Mouse (Mus musculus): ENCODE results near the gene Defb29.

The Defb29 gene

DNA sequence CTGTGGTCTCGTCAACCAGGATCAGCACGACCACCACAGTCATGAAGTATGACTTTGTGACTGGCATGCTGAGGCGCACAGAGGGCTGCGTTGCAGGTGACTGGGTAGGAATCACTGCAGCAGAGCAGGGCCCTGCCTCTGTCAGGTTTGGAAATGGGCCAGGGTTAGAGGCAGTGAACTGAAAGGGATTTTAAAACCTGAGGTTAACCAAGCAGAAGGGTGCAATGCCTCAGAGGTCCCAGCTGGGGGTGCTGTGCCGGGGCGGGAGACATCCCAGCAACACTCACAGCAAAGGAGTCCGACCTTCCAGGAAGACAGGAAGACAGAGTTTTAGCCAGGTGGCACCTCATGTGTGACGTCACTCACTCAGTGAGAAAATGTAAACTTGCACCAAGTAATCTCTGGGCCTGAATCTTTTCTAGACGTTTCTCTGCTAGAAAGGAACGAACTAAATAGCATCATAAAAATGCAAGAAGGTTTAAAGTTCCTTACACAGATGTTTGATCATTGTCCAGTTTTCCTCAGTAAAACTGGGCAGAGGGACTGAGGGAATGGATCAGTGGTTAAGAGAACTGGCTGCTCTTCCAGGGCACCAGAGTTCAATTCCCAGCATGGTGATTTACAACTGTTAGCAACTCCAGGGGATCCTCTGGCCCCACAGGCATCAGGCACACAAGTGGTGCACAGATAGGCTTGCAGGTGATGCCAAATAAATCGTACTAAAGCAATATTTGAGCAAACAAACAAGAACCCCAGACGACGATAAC lies at the start of gene Defb29:
Gene Defb29 (minus strand): TSS at position 155 of the 767 bp plus-strand sequence.
- DNase-seq = peak; percentile 73 to 87

DNA sequence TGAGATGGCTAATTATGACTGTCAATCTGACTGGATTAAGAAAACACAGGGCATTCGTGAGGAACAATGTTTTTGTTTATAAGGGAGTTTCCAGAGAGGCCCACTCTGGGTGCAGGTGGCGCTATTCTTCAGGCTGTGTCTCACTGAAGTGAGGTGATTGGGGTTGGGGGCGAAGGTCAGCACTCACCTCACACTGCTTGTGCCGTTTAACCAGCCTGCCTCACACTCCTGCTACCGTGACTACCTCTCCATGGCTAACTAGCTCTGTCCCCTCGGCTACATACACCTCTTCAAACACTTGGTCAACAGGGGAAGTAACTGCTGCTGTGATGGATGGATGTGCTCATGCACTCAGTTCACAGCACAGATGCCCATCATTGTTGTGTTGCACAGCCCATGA lies 49.1 kb upstream of the Defb29 start:
- DNase-seq = peak; percentile 33 to 53

DNA sequence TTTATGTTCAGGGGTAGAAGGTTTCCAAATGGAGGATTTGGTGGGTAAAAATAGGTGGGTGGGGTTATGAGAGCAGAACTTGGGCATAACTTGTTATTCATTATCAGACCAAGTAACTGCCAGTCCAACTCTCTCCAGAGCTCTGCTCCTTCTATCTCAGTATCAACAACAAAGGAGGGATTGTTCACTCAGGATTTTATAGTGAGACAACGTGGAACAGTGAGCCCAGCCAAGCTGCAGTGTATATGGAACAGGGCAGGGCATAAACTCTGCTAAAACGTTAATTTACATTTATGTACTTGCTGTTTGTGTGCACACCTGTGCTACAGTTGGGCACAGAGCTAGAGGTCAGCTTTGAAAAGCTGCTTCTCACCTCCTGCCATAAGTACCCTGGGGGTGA lies 48.6 kb upstream of the Defb29 start:
- DNase-seq = no peak

DNA sequence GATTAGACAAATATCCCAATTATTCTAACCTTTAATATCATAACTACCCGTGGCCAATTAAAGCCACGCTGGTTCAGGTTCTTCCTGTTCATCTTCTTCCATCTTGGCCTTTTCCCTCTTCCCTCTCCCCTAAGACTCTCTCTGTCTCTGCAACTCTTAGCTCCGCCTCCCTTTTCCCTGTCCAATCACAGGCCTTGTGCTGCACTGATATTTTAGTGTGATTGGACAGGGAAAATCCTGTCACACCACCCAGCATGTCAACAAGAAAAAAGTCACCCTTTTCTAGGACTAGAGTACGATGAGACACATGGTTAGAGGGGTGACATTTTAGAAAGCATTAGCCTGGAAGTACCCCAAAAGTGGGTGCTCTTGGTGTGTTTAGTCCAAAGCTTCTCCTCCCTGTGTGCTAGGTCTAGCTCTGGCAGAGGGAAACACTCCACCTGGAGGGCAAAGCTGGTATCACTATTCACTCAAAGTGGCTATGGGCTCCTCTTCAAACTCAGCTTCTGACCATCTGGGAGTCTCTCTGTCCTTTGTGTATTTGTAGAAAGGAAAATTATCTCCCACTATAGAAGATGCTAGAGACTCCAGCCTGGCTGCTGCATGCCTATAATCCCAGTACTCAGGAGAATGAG lies 47.1 kb upstream of the Defb29 start:
- peak in 1 of 2 experiments; percentile 62 for DNase-seq

DNA sequence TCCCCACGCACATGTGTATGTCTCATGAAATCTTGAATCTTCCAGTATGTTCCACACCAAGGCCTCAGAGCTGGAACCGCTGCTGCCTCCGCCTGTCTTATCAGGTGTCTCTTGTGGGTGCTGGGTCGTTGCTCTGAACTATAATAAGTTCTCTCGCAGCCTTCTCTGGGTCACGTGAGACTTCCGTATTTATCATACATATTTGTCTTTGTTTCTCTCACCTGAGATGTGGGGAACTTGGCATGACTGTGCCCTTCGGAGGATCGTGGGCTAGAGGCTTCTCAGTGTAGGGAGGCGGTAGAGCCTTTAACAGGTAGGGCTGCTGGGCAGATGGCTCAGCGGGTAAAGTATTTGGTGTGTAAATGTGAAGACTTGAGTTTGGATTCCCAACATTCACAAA lies 40.7 kb upstream of the Defb29 start:
- no peak for DNase-seq

DNA sequence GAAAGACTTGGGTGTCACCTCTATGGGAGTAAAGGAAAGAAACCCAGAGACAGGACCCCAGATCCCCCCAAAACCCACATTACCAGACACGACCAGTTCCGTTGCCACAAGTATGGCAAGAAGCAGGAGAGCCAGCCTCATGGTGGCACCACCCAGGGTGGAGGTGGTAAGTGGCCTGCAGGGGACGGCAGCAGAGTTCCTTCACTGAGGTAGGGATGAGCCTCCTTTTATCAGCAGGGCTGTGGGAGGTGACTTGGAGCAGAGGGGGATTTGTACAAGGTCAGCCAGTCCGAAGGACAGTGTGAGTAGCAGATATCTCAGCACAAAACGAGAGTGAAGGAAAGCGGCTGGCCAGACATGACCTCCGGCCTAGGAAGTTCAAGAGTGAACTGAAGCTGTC lies 40.2 kb upstream of the Defb29 start, which contains the start of gene Defb19:
Gene Defb19 (minus strand): TSS at position 206 of the 400 bp plus-strand sequence.
- no peak for DNase-seq

DNA sequence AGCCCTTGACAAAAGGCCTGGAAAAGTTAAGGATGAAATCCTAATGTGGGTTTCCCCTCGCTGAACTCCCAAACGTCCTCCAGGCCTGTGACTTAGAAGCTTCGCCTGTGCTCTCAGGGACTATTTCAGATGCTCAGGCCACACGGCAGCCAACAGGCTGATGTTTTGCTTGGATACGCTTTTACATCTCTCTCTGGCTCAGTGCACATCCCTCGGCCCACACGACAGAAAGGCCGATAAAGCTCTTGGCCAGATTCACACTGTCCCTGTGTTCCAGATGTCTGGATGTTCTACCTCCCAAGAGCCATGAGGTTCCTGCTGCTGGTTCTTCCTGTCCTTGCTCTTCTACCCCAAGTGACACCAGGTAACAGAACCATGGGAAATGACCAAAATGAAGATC lies 33.6 kb upstream of the Defb29 start:
- no peak for DNase-seq

DNA sequence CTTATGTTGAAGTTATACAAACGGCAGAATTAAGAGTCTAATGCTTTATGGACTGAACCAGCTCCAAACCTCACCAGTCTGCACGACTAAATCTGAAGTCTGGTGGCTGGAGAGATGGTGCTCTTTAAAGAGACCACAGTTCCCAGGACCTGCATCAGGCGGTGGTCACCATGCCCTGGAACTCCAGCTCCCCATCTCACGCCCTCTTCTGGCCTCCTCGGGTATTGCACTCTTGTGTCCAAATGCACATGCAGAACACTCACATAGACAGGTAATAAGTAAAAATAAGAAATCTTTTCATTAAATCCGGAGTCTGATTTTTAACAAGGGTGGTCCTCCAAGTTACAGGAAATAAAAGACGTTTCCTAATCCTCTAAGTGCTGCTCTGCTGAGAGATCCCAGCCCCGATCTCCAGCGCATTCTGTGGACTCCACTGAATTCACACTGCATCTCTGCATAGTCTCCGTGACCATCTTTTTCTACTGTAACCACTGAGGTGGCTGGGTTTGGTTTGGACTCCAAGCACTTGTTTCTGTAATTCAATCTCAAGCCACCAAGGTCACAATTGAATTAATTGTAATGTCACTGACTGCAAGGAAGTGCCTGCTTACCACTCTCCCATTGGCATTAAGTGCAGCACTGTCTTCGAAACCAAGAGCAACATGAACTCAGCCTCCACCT lies 32.4 kb upstream of the Defb29 start, which contains the start of gene Defb21:
Gene Defb21 (plus strand): TSS at position 631 of the 681 bp plus-strand sequence.
- no peak for DNase-seq

DNA sequence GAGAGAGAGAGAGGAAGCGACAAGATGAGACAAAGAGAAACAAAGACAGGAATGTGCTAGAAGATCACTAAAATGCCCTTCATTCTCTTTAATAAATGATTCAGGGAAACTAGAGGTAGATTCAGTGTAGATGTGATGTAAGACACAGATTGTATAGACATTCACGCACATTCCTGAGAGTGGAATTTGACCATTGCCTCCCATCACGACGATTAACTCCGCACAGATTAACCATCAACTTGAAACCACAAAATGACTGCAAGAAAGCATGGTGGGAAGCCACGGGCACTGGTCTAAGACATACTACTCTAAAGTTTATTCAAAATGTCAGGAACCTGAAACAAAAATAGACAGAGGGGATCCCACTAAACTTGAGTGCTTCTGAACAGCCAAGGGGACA lies 30.4 kb upstream of the Defb29 start:
- peak; percentile 50 to 53 for DNase-seq

DNA sequence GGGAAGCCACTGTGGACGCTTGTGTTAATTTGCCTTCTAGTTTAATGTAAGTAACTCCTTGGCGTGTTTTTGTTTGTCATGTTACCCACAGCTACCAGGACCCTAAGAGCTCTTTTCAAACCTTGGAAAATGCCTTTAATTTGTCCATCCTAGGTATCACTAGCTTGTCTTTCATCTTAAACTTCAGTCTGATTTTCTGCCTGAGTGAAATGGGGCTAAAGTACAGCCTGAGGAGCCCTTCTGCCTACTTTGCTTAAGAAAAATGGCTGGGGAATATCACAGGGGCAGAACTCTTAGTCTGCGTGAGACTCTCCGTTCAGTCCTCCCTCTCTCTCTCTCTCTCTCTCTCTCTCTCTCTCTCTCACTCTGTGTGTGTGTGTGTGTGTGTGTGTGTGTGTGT lies 30.0 kb upstream of the Defb29 start:
- no peak for DNase-seq

DNA sequence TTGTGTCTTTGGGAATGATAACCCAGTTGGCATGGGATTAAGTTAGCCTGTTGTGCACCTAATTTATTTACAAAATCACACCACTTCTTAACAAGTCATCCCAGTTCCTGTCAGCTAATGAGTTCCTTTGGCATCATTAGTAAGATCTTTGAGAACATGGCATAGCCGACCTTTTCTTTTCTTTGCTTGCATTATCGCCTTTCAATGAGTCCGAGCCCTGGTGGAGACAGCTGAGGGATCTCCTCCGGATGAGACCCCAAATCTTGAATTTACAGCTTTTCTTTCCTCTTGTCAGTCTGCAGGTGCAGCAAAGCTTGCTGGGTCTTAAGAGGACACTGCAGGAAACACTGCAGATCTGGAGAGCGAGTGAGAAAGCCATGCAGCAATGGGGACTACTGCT lies 29.1 kb upstream of the Defb29 start, which contains the start of gene Gm17416:
Gene Gm17416 (plus strand): TSS at position 301 of the 400 bp plus-strand sequence.
- DNase-seq = no peak

DNA sequence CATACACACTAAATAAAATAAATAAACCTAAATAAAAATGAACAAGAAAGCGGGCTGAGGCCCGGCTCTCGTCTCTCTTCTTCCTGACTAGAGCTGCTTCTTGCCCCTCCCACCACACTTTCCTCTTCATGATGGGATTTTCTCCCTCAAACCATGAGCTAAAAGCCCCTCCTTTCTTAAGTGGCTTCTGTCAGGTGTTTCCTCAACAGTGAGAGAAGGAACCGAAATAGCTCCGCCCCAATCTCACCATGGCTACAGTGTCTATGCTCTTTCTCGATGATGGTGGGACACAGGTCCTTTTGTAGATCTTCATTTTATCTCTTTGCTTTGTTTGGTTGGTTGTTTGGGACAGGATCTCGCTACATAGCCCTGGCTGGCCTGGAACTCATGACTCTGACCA lies 16.8 kb upstream of the Defb29 start:
- no peak for DNase-seq

DNA sequence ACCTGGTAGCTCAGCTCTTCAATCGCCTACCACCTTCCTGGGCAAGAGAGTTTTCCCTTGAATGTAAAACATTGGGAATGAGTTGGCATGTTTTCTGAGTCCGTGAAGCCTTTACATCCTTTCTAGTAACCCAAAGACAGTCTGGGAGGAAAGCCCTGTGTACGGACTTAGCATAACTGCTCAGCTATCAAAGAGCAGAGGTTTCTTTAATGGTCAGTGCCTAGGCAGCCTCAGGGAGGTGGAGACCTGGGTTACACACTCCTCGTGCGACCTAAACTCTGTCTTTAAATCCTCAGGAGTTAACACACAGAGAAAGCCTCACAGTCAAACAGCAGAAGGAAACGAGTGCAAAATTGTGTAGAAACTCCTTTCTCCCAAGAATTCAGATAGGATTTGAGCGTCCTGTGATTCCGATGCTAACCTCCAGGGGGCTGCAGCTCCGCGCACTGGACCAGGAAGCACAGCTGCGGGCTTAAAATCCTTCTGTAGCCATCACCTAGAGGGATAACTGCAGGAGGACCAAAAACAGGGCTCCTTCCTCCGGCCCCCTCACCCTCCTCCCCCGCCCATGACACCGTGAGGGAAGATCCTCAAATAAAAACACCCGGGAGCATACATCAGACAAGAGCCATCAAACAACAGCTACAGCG lies 14.0 kb upstream of the Defb29 start:
- peak; percentile 71 to 81 for DNase-seq

DNA sequence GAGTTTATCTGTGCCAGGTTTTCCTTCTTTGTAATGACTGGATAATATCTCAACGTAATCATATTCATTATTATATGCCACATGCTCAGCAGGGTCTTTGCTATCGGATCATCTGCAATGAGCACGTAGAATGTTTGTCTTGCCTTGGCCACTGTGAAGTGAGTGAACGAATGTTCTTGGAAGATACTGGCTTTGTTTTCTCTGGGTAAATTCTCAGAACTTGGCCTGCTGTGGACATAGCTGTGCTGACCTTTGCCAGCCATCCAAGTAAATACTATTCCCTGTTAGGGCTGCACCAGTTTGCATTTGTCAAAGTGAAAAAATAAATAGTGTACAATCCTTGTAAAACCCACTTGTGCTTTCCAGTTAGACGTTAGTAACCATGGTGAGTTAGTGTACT lies 8.2 kb upstream of the Defb29 start:
- DNase-seq = no peak

DNA sequence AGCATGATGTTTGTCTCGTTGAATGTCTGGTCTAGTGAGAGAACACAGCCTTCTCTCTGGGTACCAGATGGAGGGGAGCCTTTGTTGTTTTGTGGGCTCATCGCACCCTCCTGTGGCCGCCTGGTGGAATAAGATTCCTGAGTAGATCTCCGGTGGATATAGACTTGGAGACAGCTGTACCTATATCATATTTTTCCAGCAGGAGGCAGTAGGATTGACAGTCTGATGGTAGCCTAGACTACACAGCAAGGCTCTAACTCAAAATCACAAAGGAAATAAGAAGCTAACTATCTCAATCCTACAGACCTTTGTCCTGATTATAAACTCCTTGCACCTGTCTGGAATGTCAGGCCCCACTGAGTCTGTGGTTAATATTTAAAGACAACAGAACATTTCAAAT lies 4.8 kb upstream of the Defb29 start:
- peak; percentile 60 to 79 for DNase-seq

DNA sequence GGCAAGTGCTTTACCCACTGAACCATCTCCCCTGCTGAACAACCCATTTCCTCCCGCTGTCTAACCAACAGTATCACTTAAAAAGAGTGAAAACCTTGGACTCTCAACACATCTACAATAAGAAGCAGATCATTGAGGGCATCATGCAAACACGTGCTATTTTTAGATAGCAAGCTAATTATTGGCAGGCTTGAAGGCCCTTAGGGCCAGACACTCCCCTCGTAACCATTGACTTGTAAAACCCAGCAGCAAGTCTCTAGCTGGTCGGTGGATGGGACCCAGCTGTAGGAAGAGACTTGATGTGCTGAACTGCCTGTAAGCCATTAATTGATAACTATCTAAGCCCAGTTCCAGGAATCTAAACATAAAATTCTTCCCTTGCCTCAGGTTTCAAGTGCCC lies 3.6 kb upstream of the Defb29 start:
- DNase-seq = peak; percentile 35 to 70

DNA sequence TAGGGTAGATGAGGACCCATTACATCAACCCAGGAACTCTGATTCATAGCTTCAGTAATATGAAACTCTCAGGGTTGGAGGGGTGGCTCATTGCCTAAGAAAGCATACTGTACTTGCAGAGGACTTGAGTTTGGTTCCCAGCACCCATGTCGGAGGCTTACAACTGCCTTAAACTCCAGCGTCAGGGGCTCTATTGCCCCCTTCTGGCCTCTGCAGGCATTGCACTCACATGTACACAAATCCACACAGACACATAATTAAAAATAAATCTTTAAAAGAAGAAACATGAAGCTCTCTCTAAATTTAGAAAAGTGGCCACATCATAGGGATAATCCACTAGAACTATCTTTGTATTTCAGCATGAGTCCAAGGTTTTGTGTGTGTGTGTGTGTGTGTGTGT lies 3.0 kb upstream of the Defb29 start:
- no peak for DNase-seq

DNA sequence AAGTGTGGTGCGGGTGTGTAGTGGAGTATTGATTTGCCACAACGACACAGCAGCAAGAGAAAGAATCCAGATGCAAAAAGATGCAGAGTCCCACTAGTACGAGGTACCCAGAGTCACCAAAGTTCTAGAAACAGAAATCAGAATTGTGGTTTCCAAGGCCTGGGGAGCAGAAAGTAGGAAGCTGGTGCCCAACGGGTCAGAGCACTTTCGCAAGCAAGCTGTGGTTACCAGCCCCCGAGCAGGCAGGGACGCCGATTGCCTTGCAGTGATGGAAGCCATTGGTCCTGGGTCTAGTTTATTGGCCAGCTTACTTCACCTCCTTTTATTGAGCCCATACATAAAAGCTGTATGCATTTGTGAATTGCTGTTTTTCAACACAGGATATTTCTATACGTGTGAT lies 2.1 kb upstream of the Defb29 start:
- DNase-seq = no peak

DNA sequence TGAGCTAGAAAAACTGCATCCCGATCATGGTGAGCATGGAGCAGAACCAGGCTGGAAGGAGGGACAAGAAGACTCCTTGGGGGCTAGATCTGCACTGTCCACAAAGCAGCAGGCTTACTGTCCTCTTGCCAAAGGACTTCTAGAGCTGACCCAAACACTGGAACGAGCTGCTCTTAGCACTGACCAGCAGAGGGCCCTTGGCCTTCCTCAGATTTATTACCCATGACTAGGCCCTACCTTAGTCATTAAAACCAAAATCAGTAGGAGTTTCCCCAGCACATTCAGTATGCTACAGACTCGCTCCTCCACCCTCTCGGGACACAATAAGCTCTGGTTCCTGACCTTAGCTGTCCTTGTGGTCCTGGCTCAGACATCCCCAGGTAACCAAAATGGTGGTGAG lies 21.9 kb downstream of the Defb29 start, which contains the start of gene Defb28:
Gene Defb28 (plus strand): TSS at position 275 of the 400 bp plus-strand sequence.
- no peak for DNase-seq

DNA sequence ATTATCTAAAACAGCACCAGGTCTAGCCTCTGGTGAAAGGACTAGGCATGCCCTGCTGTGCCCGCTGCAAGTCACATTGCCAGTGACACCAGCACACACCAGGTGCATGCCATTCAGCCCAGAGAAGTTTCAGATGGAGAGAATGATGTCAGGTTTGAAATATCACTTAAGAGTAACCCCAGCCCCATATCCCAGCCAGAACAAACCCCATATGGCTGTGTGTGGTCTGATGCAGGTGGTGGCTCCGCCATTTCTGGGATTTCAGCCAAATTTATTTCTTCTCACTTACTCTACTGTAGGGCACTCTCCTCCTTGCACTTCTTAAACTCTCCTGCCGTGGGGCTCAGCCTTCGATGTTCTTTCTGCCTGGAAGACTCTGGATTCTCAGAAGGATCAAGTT lies 23.8 kb downstream of the Defb29 start:
- no peak for DNase-seq

DNA sequence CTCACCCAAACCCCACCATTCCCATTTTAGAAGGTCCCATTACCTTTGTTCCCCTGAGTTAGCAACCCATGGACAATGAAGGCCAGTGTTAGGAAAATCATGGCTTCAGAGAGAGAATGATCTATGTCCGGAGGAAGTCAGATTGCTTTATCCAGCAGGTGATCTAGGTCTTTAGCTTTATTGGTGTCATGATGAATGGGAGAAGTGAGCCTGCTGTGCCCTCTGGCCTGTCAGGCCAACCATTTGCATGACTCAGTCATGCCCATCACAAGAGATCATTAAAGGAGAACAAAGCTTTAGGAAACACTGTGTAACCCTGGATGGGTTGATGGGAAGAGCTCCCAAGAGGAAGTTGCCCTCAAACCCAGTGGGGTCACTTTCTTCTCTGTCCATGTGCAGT lies 28.3 kb downstream of the Defb29 start, which contains the start of gene Defb26:
Gene Defb26 (minus strand): TSS at position 101 of the 400 bp plus-strand sequence.
- no peak for DNase-seq

DNA sequence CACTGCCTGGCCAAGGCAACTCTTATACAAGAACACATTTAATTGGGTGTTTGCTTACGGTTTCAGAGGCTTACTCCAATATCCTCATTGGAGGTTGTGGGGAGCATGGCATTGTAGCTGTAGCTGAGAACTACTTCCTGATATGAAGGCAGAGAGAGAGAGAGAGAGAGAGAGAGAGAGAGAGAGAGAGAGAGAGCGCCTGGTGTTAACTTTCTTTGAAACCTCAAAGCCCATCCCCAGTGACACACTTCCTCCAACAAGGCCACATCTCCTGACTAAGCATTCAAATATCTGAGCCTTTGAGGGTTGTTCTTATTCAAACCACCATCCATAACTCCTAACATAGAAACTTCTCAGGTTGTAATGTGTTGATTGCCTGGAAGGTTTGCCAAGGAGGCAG lies 35.9 kb downstream of the Defb29 start:
- no peak for DNase-seq

DNA sequence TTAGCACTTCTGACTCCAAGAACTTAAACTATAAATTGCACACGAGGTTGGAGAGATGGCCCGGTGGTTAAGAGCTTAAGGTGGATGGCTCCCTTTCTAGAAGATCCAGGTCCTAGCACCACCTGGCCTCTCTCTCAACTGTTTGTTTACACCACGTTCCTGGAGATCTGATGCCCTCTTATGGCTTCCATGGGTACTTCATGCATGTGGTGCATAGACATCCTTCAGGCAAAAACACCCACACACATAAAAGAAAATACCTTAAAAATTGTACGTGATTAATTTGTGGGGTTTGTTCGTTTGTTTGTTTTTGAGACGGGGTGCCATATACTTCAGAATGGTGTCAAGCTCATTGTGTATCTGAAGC lies 39.1 kb downstream of the Defb29 start:
- no peak for DNase-seq
